Mouse (Mus musculus): ENCODE measurements around the gene Olfr1185-ps1. TPM values are rescaled to one million over a fixed set of nuclear protein-coding genes. Genes with fewer than 3 reads are reported as not detected.
"Not testable (repeated sequence)": the region's sequence is repeated elsewhere in the genome, so short reads cannot be mapped to it uniquely, and the experiment has no call there.

Olfr1185-ps1 gene
- polyA plus RNA-seq (2015; fragmentation: Nextera tagmentation; extraction: Ambion mirVana): not detected in 2 replicates

- no peak for DNase-seq (ENCODE audit: low spot score)
Measured at GRCm38 (mm10) chr2:88493020-88493419, at the start of gene Olfr1185-ps1. Gene Olfr1185-ps1, plus strand, starts transcription at chr2:88493320.

GRCm38 (mm10) chr2:88449031-88449430, 44.1 kb upstream of the Olfr1185-ps1 start, which contains the start of gene Gm13757:
Gene Gm13757, minus strand, starts transcription at chr2:88449131.
- no peak for DNase-seq (ENCODE audit: low spot score)

GRCm38 (mm10) chr2:88454567-88454966, 38.6 kb upstream of the Olfr1185-ps1 start, which contains the start of gene Olfr1183:
Gene Olfr1183, plus strand, starts transcription at chr2:88454867.
- DNase-seq (ENCODE audit: low spot score): not testable (repeated sequence)

- DNase-seq (ENCODE audit: low spot score): no peak
Measured at GRCm38 (mm10) chr2:88483298-88483697, 9.8 kb upstream of the Olfr1185-ps1 start, which contains the start of gene Olfr1184. Gene Olfr1184, plus strand, starts transcription at chr2:88483598.

- DNase-seq (ENCODE audit: low spot score): no peak
Measured at GRCm38 (mm10) chr2:88518251-88518650, 25.1 kb downstream of the Olfr1185-ps1 start, which contains the start of gene Olfr1186. Gene Olfr1186, plus strand, starts transcription at chr2:88518551.

GRCm38 (mm10) chr2:88525720-88526119, 32.6 kb downstream of the Olfr1185-ps1 start:
- DNase-seq (ENCODE audit: low spot score): no peak

Other genes with a start within 250 kb of the Olfr1185-ps1 start
- gene Olfr1173, start 213.4 kb upstream of the Olfr1185-ps1 start, polyA plus RNA-seq (2015; fragmentation: Nextera tagmentation; extraction: Ambion mirVana): 0.03 TPM in 1 of 2 replicates, not detected in the other
- gene Olfr1174-ps, start 178.2 kb upstream of the Olfr1185-ps1 start, polyA plus RNA-seq (2015; fragmentation: Nextera tagmentation; extraction: Ambion mirVana): not detected in 2 replicates
- not detected in 2 replicates for gene Olfr1175-ps, start 166.1 kb upstream of the Olfr1185-ps1 start, polyA plus RNA-seq (2015; fragmentation: Nextera tagmentation; extraction: Ambion mirVana)
- not detected in 2 replicates for gene Olfr1176, start 156.6 kb upstream of the Olfr1185-ps1 start, polyA plus RNA-seq (2015; fragmentation: Nextera tagmentation; extraction: Ambion mirVana)
- not detected in 2 replicates for gene Olfr1177-ps, start 146.8 kb upstream of the Olfr1185-ps1 start, polyA plus RNA-seq (2015; fragmentation: Nextera tagmentation; extraction: Ambion mirVana)
- not detected in 2 replicates for gene Olfr1178, start 106.3 kb upstream of the Olfr1185-ps1 start, polyA plus RNA-seq (2015; fragmentation: Nextera tagmentation; extraction: Ambion mirVana)
- not detected in 2 replicates for gene Olfr1179, start 86.9 kb upstream of the Olfr1185-ps1 start, polyA plus RNA-seq (2015; fragmentation: Nextera tagmentation; extraction: Ambion mirVana)
- not detected in 2 replicates for gene Olfr1180, start 74.2 kb upstream of the Olfr1185-ps1 start, polyA plus RNA-seq (2015; fragmentation: Nextera tagmentation; extraction: Ambion mirVana)
- gene Olfr1181, start 67.1 kb upstream of the Olfr1185-ps1 start, polyA plus RNA-seq (2015; fragmentation: Nextera tagmentation; extraction: Ambion mirVana): not detected in 2 replicates
- not detected in 2 replicates for gene Gm13757, start 44.2 kb upstream of the Olfr1185-ps1 start, polyA plus RNA-seq (2015; fragmentation: Nextera tagmentation; extraction: Ambion mirVana)
- not detected in 2 replicates for gene Olfr1183, start 38.5 kb upstream of the Olfr1185-ps1 start, polyA plus RNA-seq (2015; fragmentation: Nextera tagmentation; extraction: Ambion mirVana)
- gene Olfr1184, start 9.7 kb upstream of the Olfr1185-ps1 start, polyA plus RNA-seq (2015; fragmentation: Nextera tagmentation; extraction: Ambion mirVana): not detected in 2 replicates
- not detected in 2 replicates for gene Olfr1186, start 25.2 kb downstream of the Olfr1185-ps1 start, polyA plus RNA-seq (2015; fragmentation: Nextera tagmentation; extraction: Ambion mirVana)
- not detected in 2 replicates for gene Olfr1188, start 63.6 kb downstream of the Olfr1185-ps1 start, polyA plus RNA-seq (2015; fragmentation: Nextera tagmentation; extraction: Ambion mirVana)
- gene Olfr1189, start 93.1 kb downstream of the Olfr1185-ps1 start, polyA plus RNA-seq (2015; fragmentation: Nextera tagmentation; extraction: Ambion mirVana): not detected in 2 replicates
- not detected in 2 replicates for gene Olfr1191-ps1, start 147.2 kb downstream of the Olfr1185-ps1 start, polyA plus RNA-seq (2015; fragmentation: Nextera tagmentation; extraction: Ambion mirVana)
- not detected in 2 replicates for gene Olfr1192-ps1, start 155.2 kb downstream of the Olfr1185-ps1 start, polyA plus RNA-seq (2015; fragmentation: Nextera tagmentation; extraction: Ambion mirVana)
- not detected in 2 replicates for gene Olfr1193, start 182.3 kb downstream of the Olfr1185-ps1 start, polyA plus RNA-seq (2015; fragmentation: Nextera tagmentation; extraction: Ambion mirVana)
- not detected in 2 replicates for gene Olfr1195, start 195.9 kb downstream of the Olfr1185-ps1 start, polyA plus RNA-seq (2015; fragmentation: Nextera tagmentation; extraction: Ambion mirVana)
- gene Olfr1196, start 211.3 kb downstream of the Olfr1185-ps1 start, polyA plus RNA-seq (2015; fragmentation: Nextera tagmentation; extraction: Ambion mirVana): not detected in 2 replicates
- gene Olfr1197, start 239.0 kb downstream of the Olfr1185-ps1 start, polyA plus RNA-seq (2015; fragmentation: Nextera tagmentation; extraction: Ambion mirVana): not detected in 2 replicates

Data from thymus, postnatal 0 days (tissue).